ENCODE assay signal across 10 mouse cellular contexts in genomic region chr10:41473782-41474468, GRCm38 (mm10). TPM values are rescaled to one million over a fixed set of nuclear protein-coding genes. Genes with fewer than 3 reads are reported as not detected.
DNase-seq lines count a peak whose midpoint lies in the region; ATAC-seq and TF ChIP-seq lines count a peak whose summit lies in the region.
"Had no signal": no experiment of that assay in that cellular context is flagged by ENCODE, and none has a peak within 500 bp of the region (broad histone marks: within the 10 kb centered on the region; RNA-seq: fewer than 3 reads in every experiment).

No protein-coding gene starts in this region.

- no peaks in the 10 kb centered on the region for H3K9me3 ChIP-seq in liver, embryonic 16.5 days (replicated peaks; ENCODE audit: control insufficient read depth, low read length)
- H3K9me3 ChIP-seq in stomach, embryonic 15.5 days, result no peaks in the 10 kb centered on the region
- H3K9me3 ChIP-seq in forebrain, embryonic 15.5 days, result no peaks in the 10 kb centered on the region
- H3K9me3 ChIP-seq in midbrain, postnatal 0 days (ENCODE audit: low read length), result no peaks in the 10 kb centered on the region
- H3K9me3 ChIP-seq: embryonic facial prominence, embryonic 15.5 days had no signal

- intact Hi-C loops in heart, adult 2 months (cut with DNase I), result no loop called here

- peaks cover 4% of the 10 kb centered on the region; the same call in 1 of the 2 replicates for H3K36me3 ChIP-seq in heart, adult 2 months (ENCODE audit: control insufficient read depth, insufficient read depth, low read length)
- no peaks in the 10 kb centered on the region for H3K36me3 ChIP-seq in liver, embryonic 16.5 days (ENCODE audit: control insufficient read depth, insufficient read depth)
- H3K36me3 ChIP-seq in stomach, embryonic 15.5 days, result no peaks in the 10 kb centered on the region
- H3K36me3 ChIP-seq in forebrain, embryonic 15.5 days, result no peaks in the 10 kb centered on the region
- H3K36me3 ChIP-seq in midbrain, postnatal 0 days (ENCODE audit: insufficient read depth, low read length), result no peaks in the 10 kb centered on the region

- H3K9ac ChIP-seq in heart, adult 2 months (ENCODE audit: low read depth, low read length), result no peak overlapping the region
- H3K9ac ChIP-seq in liver, embryonic 16.5 days (ENCODE audit: low read depth, low read length), result no peak overlapping the region
- no peak overlapping the region for H3K9ac ChIP-seq in stomach, embryonic 15.5 days
- no peak overlapping the region for H3K9ac ChIP-seq in forebrain, embryonic 15.5 days (replicated peaks)
- H3K9ac ChIP-seq in midbrain, postnatal 0 days (replicated peaks; ENCODE audit: low read length, poor library complexity, severe bottlenecking), result no peak overlapping the region
- H3K9ac ChIP-seq: embryonic facial prominence, embryonic 15.5 days had no signal

- H3K27ac ChIP-seq in heart, adult 2 months, result peak overlapping the region; percentile 59
- no peak overlapping the region for H3K27ac ChIP-seq in liver, embryonic 16.5 days (ENCODE audit: low read length)
- peak overlapping the region; percentile 51; the same call in 1 of the 2 replicates for H3K27ac ChIP-seq in stomach, embryonic 15.5 days
- H3K27ac ChIP-seq in forebrain, embryonic 15.5 days (replicated peaks), result no peak overlapping the region
- H3K27ac ChIP-seq in midbrain, postnatal 0 days (ENCODE audit: low read depth, low read length), result no peak overlapping the region

- H3K4me1 ChIP-seq in lung, adult 2 months (ENCODE audit: control insufficient read depth, insufficient read depth, low read length), result peaks cover 10% of the 10 kb centered on the region
- peaks cover 15% of the 10 kb centered on the region for H3K4me1 ChIP-seq in heart, adult 2 months (ENCODE audit: control insufficient read depth, insufficient read depth, low read length)
- H3K4me1 ChIP-seq in liver, embryonic 16.5 days (ENCODE audit: control insufficient read depth, low read depth, low read length), result peaks cover 41% of the 10 kb centered on the region
- H3K4me1 ChIP-seq in stomach, embryonic 15.5 days, result peaks cover 20% of the 10 kb centered on the region
- peaks cover 21% of the 10 kb centered on the region for H3K4me1 ChIP-seq in forebrain, embryonic 15.5 days
- no peaks in the 10 kb centered on the region for H3K4me1 ChIP-seq in midbrain, postnatal 0 days (ENCODE audit: insufficient read depth, low read length)

- DNase-seq in lung, adult 18-20 months, result peak; percentile 46 to 49
- no peak for DNase-seq in lung, adult 2 months
- DNase-seq in heart, adult 2 months, result peak in 1 of 2 experiments; percentile 56
- no peak for DNase-seq in gastrocnemius, postnatal 4 days (ENCODE audit: low spot score in 2 of 2)
- DNase-seq in midbrain, postnatal 0 days (ENCODE audit: low spot score), result no peak

- no peaks in the 10 kb centered on the region for H3K27me3 ChIP-seq in heart, adult 2 months (ENCODE audit: control insufficient read depth, insufficient read depth, low read length)
- peaks cover 7% of the 10 kb centered on the region for H3K27me3 ChIP-seq in liver, embryonic 16.5 days (ENCODE audit: control insufficient read depth, insufficient read depth, low read depth, low read length)
- no peaks in the 10 kb centered on the region for H3K27me3 ChIP-seq in stomach, embryonic 15.5 days (replicated peaks)
- no peaks in the 10 kb centered on the region for H3K27me3 ChIP-seq in forebrain, embryonic 15.5 days
- no peaks in the 10 kb centered on the region for H3K27me3 ChIP-seq in midbrain, postnatal 0 days (ENCODE audit: insufficient read depth, low read length)
- H3K27me3 ChIP-seq: embryonic facial prominence, embryonic 15.5 days had no signal

- no peak for TF ChIP-seq POLR2A in lung, adult 2 months (IDR thresholded peaks at IDR 0.05; ENCODE audit: borderline replicate concordance, extremely low read depth, low read depth, low read length)
- no peak for TF ChIP-seq POLR2A in heart, adult 2 months (IDR thresholded peaks at IDR 0.05; ENCODE audit: insufficient read depth, low read depth, low read length)

- no peaks in the 10 kb centered on the region for H3K79me2 ChIP-seq in heart, adult 2 months (replicated peaks; ENCODE audit: control insufficient read depth, insufficient read depth, low read length)

- no peak overlapping the region for H3K4me2 ChIP-seq in liver, embryonic 16.5 days (ENCODE audit: low read depth, low read length)
- H3K4me2 ChIP-seq in stomach, embryonic 15.5 days, result no peak overlapping the region
- no peak overlapping the region for H3K4me2 ChIP-seq in forebrain, embryonic 15.5 days (replicated peaks)
- no peak overlapping the region for H3K4me2 ChIP-seq in midbrain, postnatal 0 days (ENCODE audit: low read depth, low read length, poor library complexity, severe bottlenecking)
- H3K4me2 ChIP-seq: embryonic facial prominence, embryonic 15.5 days had no signal

- WGBS in lung, adult 2 months, result 61% methylated on average over 6 of the region's 6 CpGs
- 26% methylated on average over 6 of the region's 6 CpGs for WGBS in heart, adult 2 months
- 15% methylated on average over 6 of the region's 6 CpGs for WGBS in liver, embryonic 16.5 days (ENCODE audit: insufficient replicate concordance)
- WGBS in stomach, embryonic 15.5 days, result 63% methylated on average over 6 of the region's 6 CpGs
- WGBS in forebrain, embryonic 15.5 days, result 85% methylated on average over 6 of the region's 6 CpGs
- WGBS in midbrain, postnatal 0 days, result 88% methylated on average over 6 of the region's 6 CpGs

- no peak for TF ChIP-seq CTCF in lung, adult 2 months (IDR thresholded peaks at IDR 0.05; ENCODE audit: insufficient read depth, low read length)
- no peak for TF ChIP-seq CTCF in heart, adult 2 months (IDR thresholded peaks at IDR 0.05)
- no peak for TF ChIP-seq CTCF in midbrain, postnatal 0 days (IDR thresholded peaks at IDR 0.05)

- no peak overlapping the region for H3K4me3 ChIP-seq in lung, adult 2 months (replicated peaks; ENCODE audit: extremely low read depth, low read depth, low read length)
- H3K4me3 ChIP-seq in heart, adult 2 months, result no peak overlapping the region
- H3K4me3 ChIP-seq in liver, embryonic 16.5 days (ENCODE audit: low read depth, low read length), result no peak overlapping the region
- H3K4me3 ChIP-seq in stomach, embryonic 15.5 days (replicated peaks), result no peak overlapping the region
- H3K4me3 ChIP-seq in forebrain, embryonic 15.5 days, result no peak overlapping the region
- no peak overlapping the region for H3K4me3 ChIP-seq in midbrain, postnatal 0 days (ENCODE audit: low read depth, low read length)
- H3K4me3 ChIP-seq: embryonic facial prominence, embryonic 15.5 days; myocyte had no signal

- no peak for TF ChIP-seq EP300 in heart, adult 2 months (IDR thresholded peaks at IDR 0.05; ENCODE audit: insufficient read depth, low read depth, low read length)

- peak; percentile 49 for ATAC-seq in liver, embryonic 16.5 days (ENCODE audit: low read depth)
- ATAC-seq in stomach, embryonic 15.5 days (ENCODE audit: insufficient read depth, low FRiP score, low read depth), result no peak
- ATAC-seq in forebrain, embryonic 15.5 days (replicated peaks), result no peak
- no peak for ATAC-seq in midbrain, postnatal 0 days (ENCODE audit: low FRiP score)

RNA-seq across cellular contexts. Expression of gene Mical1, which starts 2.2 kb away (rescaled TPM):
- 56.3 and 70.7 TPM in 2 replicates for polyA plus RNA-seq in lung, adult 2 months (2012; rRNA removed)
- 10 to 100 TPM in 1 of 2 experiments, 1 to 10 TPM in 1; 9.6 to 11.0 TPM for total RNA-seq in heart, adult 2 months (2021)
- 18.5 and 20.3 TPM in 2 replicates for polyA plus RNA-seq in heart, adult 2 months (2012; rRNA removed)
- 5.3 and 5.4 TPM in 2 replicates for polyA plus RNA-seq in liver, embryonic 16.5 days (2015; fragmentation: Nextera tagmentation; extraction: Ambion mirVana)
- 27.8 and 33.3 TPM in 2 replicates for polyA plus RNA-seq in stomach, embryonic 15.5 days (2015; fragmentation: Nextera tagmentation; extraction: Ambion mirVana)
- 10 to 100 TPM; 32.7 to 42.9 TPM for total RNA-seq in gastrocnemius, postnatal 4 days (2021)
- 39.9 and 42.0 TPM in 2 replicates for polyA plus RNA-seq in forebrain, embryonic 15.5 days (2015; fragmentation: Nextera tagmentation; extraction: Ambion mirVana)
- 24.1 and 24.6 TPM in 2 replicates for total RNA-seq in midbrain, postnatal 0 days (2014; rRNA removed)
- 18.7 and 21.2 TPM in 2 replicates for polyA plus RNA-seq in midbrain, postnatal 0 days (2015; fragmentation: Nextera tagmentation; extraction: Ambion mirVana)

RNA-seq across cellular contexts. Expression of gene Smpd2, which starts 16.2 kb away (rescaled TPM):
- polyA plus RNA-seq in lung, adult 2 months (2012; rRNA removed), result 67.9 and 72.7 TPM in 2 replicates
- 10 to 100 TPM; 31.8 to 36.2 TPM for total RNA-seq in heart, adult 2 months (2021)
- 60.2 and 60.8 TPM in 2 replicates for polyA plus RNA-seq in heart, adult 2 months (2012; rRNA removed)
- polyA plus RNA-seq in liver, embryonic 16.5 days (2015; fragmentation: Nextera tagmentation; extraction: Ambion mirVana), result 13.5 and 14.6 TPM in 2 replicates
- polyA plus RNA-seq in stomach, embryonic 15.5 days (2015; fragmentation: Nextera tagmentation; extraction: Ambion mirVana), result 47.2 and 56.5 TPM in 2 replicates
- total RNA-seq in gastrocnemius, postnatal 4 days (2021), result 10 to 100 TPM; 18.7 to 21.4 TPM
- polyA plus RNA-seq in forebrain, embryonic 15.5 days (2015; fragmentation: Nextera tagmentation; extraction: Ambion mirVana), result 36.6 and 38.2 TPM in 2 replicates
- total RNA-seq in midbrain, postnatal 0 days (2014; rRNA removed), result 34.4 and 36.9 TPM in 2 replicates
- polyA plus RNA-seq in midbrain, postnatal 0 days (2015; fragmentation: Nextera tagmentation; extraction: Ambion mirVana), result 43.5 and 44.0 TPM in 2 replicates

RNA-seq across cellular contexts. Expression of gene Ppil6, which starts 16.3 kb away (rescaled TPM):
- polyA plus RNA-seq in lung, adult 2 months (2012; rRNA removed), result 2.4 and 4.2 TPM in 2 replicates
- total RNA-seq in heart, adult 2 months (2021), result 1 to 10 TPM in 1 of 2 experiments, under 1 TPM in 1; 0.84 to 1.7 TPM
- polyA plus RNA-seq in heart, adult 2 months (2012; rRNA removed), result 0.59 and 1.2 TPM in 2 replicates
- not detected in 2 replicates for polyA plus RNA-seq in liver, embryonic 16.5 days (2015; fragmentation: Nextera tagmentation; extraction: Ambion mirVana)
- 0.85 and 0.95 TPM in 2 replicates for polyA plus RNA-seq in stomach, embryonic 15.5 days (2015; fragmentation: Nextera tagmentation; extraction: Ambion mirVana)
- total RNA-seq in gastrocnemius, postnatal 4 days (2021), result not detected
- polyA plus RNA-seq in forebrain, embryonic 15.5 days (2015; fragmentation: Nextera tagmentation; extraction: Ambion mirVana), result 1.5 and 3.3 TPM in 2 replicates
- total RNA-seq in midbrain, postnatal 0 days (2014; rRNA removed), result 1.8 and 2.3 TPM in 2 replicates
- polyA plus RNA-seq in midbrain, postnatal 0 days (2015; fragmentation: Nextera tagmentation; extraction: Ambion mirVana), result 4.7 and 5.3 TPM in 2 replicates

RNA-seq across cellular contexts. Expression of gene Zbtb24, which starts 23.7 kb away (rescaled TPM):
- polyA plus RNA-seq in lung, adult 2 months (2012; rRNA removed), result 13.1 and 14.5 TPM in 2 replicates
- 1 to 10 TPM; 6.9 to 7.9 TPM for total RNA-seq in heart, adult 2 months (2021)
- 6.0 and 8.7 TPM in 2 replicates for polyA plus RNA-seq in heart, adult 2 months (2012; rRNA removed)
- 4.6 and 4.7 TPM in 2 replicates for polyA plus RNA-seq in liver, embryonic 16.5 days (2015; fragmentation: Nextera tagmentation; extraction: Ambion mirVana)
- 15.0 and 17.3 TPM in 2 replicates for polyA plus RNA-seq in stomach, embryonic 15.5 days (2015; fragmentation: Nextera tagmentation; extraction: Ambion mirVana)
- 10 to 100 TPM in 1 of 2 experiments, 1 to 10 TPM in 1; 8.8 to 11.3 TPM for total RNA-seq in gastrocnemius, postnatal 4 days (2021)
- 20.7 and 22.0 TPM in 2 replicates for polyA plus RNA-seq in forebrain, embryonic 15.5 days (2015; fragmentation: Nextera tagmentation; extraction: Ambion mirVana)
- total RNA-seq in midbrain, postnatal 0 days (2014; rRNA removed), result 17.2 and 22.3 TPM in 2 replicates
- 15.5 and 15.8 TPM in 2 replicates for polyA plus RNA-seq in midbrain, postnatal 0 days (2015; fragmentation: Nextera tagmentation; extraction: Ambion mirVana)

RNA-seq across cellular contexts. Expression of gene Cd164, which starts 45.3 kb away (rescaled TPM):
- 93.4 and 131 TPM in 2 replicates for polyA plus RNA-seq in lung, adult 2 months (2012; rRNA removed)
- 100 to 1,000 TPM; 137 to 151 TPM for total RNA-seq in heart, adult 2 months (2021)
- polyA plus RNA-seq in heart, adult 2 months (2012; rRNA removed), result 131 and 193 TPM in 2 replicates
- 65.0 and 67.8 TPM in 2 replicates for polyA plus RNA-seq in liver, embryonic 16.5 days (2015; fragmentation: Nextera tagmentation; extraction: Ambion mirVana)
- polyA plus RNA-seq in stomach, embryonic 15.5 days (2015; fragmentation: Nextera tagmentation; extraction: Ambion mirVana), result 155 and 178 TPM in 2 replicates
- total RNA-seq in gastrocnemius, postnatal 4 days (2021), result 100 to 1,000 TPM; 221 to 227 TPM
- 64.6 and 69.0 TPM in 2 replicates for polyA plus RNA-seq in forebrain, embryonic 15.5 days (2015; fragmentation: Nextera tagmentation; extraction: Ambion mirVana)
- total RNA-seq in midbrain, postnatal 0 days (2014; rRNA removed), result 29.3 and 31.2 TPM in 2 replicates
- polyA plus RNA-seq in midbrain, postnatal 0 days (2015; fragmentation: Nextera tagmentation; extraction: Ambion mirVana), result 44.5 and 48.2 TPM in 2 replicates

Comparison
In these comparisons a context has a peak if more than half of its experiments do, and no peak if none do; other contexts are left out.
1. DNase-seq: peak in lung, adult 18-20 months (2 of 2); none in lung, adult 2 months (single experiment), gastrocnemius, postnatal 4 days (0 of 2) and midbrain, postnatal 0 days (single experiment).
2. H3K27ac ChIP-seq: peak in heart, adult 2 months (single experiment) and stomach, embryonic 15.5 days (single experiment); none in liver, embryonic 16.5 days (single experiment), forebrain, embryonic 15.5 days (single experiment) and midbrain, postnatal 0 days (single experiment).